Mouse (Mus musculus): ENCODE results near the gene Nyap2. TPM values are rescaled to one million over a fixed set of nuclear protein-coding genes. Genes with fewer than 3 reads are reported as not detected.

The Nyap2 gene
- total and polyA plus RNA-seq, 3 experiments: not detected

- Histone ChIP-seq H3K9ac (ENCODE audit: insufficient read depth, low read depth) (no peak overlapping the region), H3K4me1 (ENCODE audit: control insufficient read depth in 1 of 2, insufficient read depth in 2 of 2) (peaks cover 0 to 3% of the 10 kb centered on the region in 2 experiments; a peak in 1 of 4 replicates), H3K4me3 (replicated peaks in 1 of 3; ENCODE audit: low read depth in 2 of 3, low read length in 2 of 3, poor library complexity in 1 of 3) (no peak overlapping the region), H3K27ac (ENCODE audit: insufficient read depth, low read depth) (no peak overlapping the region), H3K79me2 (replicated peaks; ENCODE audit: control insufficient read depth, extremely low read depth, insufficient read depth, poor library complexity, severe bottlenecking) (no peaks in the 10 kb centered on the region), H3K27me3 (replicated peaks) (no peaks in the 10 kb centered on the region), H3K9me3 (replicated peaks; ENCODE audit: low read length) (no peaks in the 10 kb centered on the region), H3K4me2 (ENCODE audit: insufficient read depth, low read depth, poor library complexity, severe bottlenecking) (peak overlapping the region; percentile 2; the same call in 1 of the 2 replicates), H3K36me3 (replicated peaks in 1 of 2; ENCODE audit: control insufficient read depth in 1 of 2, insufficient read depth in 1 of 2, low read length in 1 of 2) (no peaks in the 10 kb centered on the region)
- TF ChIP-seq HCFC1 (IDR thresholded peaks at IDR 0.05; ENCODE audit: low read depth, low read length) (no peak), TCF12 (IDR thresholded peaks at IDR 0.05; ENCODE audit: low read depth, low read length) (no peak), ZNF384 (IDR thresholded peaks at IDR 0.05; ENCODE audit: low read depth, low read length) (no peak), MYC (IDR thresholded peaks at IDR 0.05; ENCODE audit: low read depth, low read length) (no peak), ELF1 (IDR thresholded peaks at IDR 0.05; ENCODE audit: low read depth, low read length) (no peak), USF1 (IDR thresholded peaks at IDR 0.05; ENCODE audit: low read depth, low read length) (no peak), EP300 (IDR thresholded peaks at IDR 0.05; ENCODE audit: low read length) (no peak), ZMIZ1 (IDR thresholded peaks at IDR 0.05; ENCODE audit: low read depth, low read length) (no peak), KAT2A (IDR thresholded peaks at IDR 0.05; ENCODE audit: insufficient replicate concordance, low read length) (no peak), ZC3H11A (IDR thresholded peaks at IDR 0.05; ENCODE audit: low read depth, low read length) (no peak), CTCF (conservative IDR thresholded peaks at IDR 0.05 in 1 of 2, IDR thresholded peaks at IDR 0.05 in 1 of 2; ENCODE audit: low read depth in 2 of 2, low read length in 2 of 2) (no peak), GABPA (IDR thresholded peaks at IDR 0.05; ENCODE audit: insufficient replicate concordance, low read depth, low read length) (no peak), JUND (conservative IDR thresholded peaks at IDR 0.05; ENCODE audit: low read depth, low read length) (no peak), TBP (conservative IDR thresholded peaks at IDR 0.05; ENCODE audit: low read depth, low read length) (no peak), E2F4 (IDR thresholded peaks at IDR 0.05; ENCODE audit: insufficient replicate concordance, low read depth, low read length) (no peak)
- DNase-seq (ENCODE audit: extremely low read depth): no peak
- dilution Hi-C loops (cut with MboI; ENCODE audit: extremely low pct_ligation_motif_present, extremely low pct_unique_long_range_greater_than_20kb, low sequenced_read_pairs) (no loop called here), in situ Hi-C loops (cut with MboI; ENCODE audit: low pct_ligation_motif_present, low pct_unique_long_range_greater_than_20kb, low sequenced_read_pairs) (loop anchor here (25.0 kb wide), 1 partner anchor 694 kb away; no protein-coding TSS in a partner anchor)
Measured at GRCm38 (mm10) chr1:81280978-81281377, 204.2 kb downstream of the Nyap2 start.

- dilution Hi-C loops (cut with MboI; ENCODE audit: extremely low pct_ligation_motif_present, extremely low pct_unique_long_range_greater_than_20kb, low sequenced_read_pairs) (no loop called here), in situ Hi-C loops (cut with MboI; ENCODE audit: low pct_ligation_motif_present, low pct_unique_long_range_greater_than_20kb, low sequenced_read_pairs) (loop anchor here (25.0 kb wide), 1 partner anchor 698 kb away; no protein-coding TSS in a partner anchor)
- H3K79me2 ChIP-seq (replicated peaks; ENCODE audit: control insufficient read depth, extremely low read depth, insufficient read depth, poor library complexity, severe bottlenecking): no peaks in the 10 kb centered on the region
- TF ChIP-seq NRF1 (IDR thresholded peaks at IDR 0.05; ENCODE audit: low read depth, low read length) (no peak), EP300 (IDR thresholded peaks at IDR 0.05; ENCODE audit: low read length) (no peak), ELF1 (IDR thresholded peaks at IDR 0.05; ENCODE audit: low read depth, low read length) (no peak), KAT2A (IDR thresholded peaks at IDR 0.05; ENCODE audit: insufficient replicate concordance, low read length) (no peak), TCF12 (IDR thresholded peaks at IDR 0.05; ENCODE audit: low read depth, low read length) (no peak), BHLHE40 (IDR thresholded peaks at IDR 0.05; ENCODE audit: low read depth, low read length) (no peak), MYC (IDR thresholded peaks at IDR 0.05; ENCODE audit: low read depth, low read length) (no peak), NELFE (IDR thresholded peaks at IDR 0.05; ENCODE audit: low read depth, low read length) (no peak), JUN (IDR thresholded peaks at IDR 0.05; ENCODE audit: insufficient read depth, low read depth, low read length) (no peak), PAX5 (IDR thresholded peaks at IDR 0.05; ENCODE audit: low read length) (no peak), RAD21 (IDR thresholded peaks at IDR 0.05; ENCODE audit: low read depth, low read length) (no peak), CHD2 (IDR thresholded peaks at IDR 0.05; ENCODE audit: low read length) (no peak), ZKSCAN1 (IDR thresholded peaks at IDR 0.05; ENCODE audit: borderline replicate concordance, low read depth, low read length) (no peak), UBTF (IDR thresholded peaks at IDR 0.05; ENCODE audit: low read depth, low read length) (no peak)
- no peaks in the 10 kb centered on the region for H3K36me3 ChIP-seq (replicated peaks in 1 of 2; ENCODE audit: control insufficient read depth in 1 of 2, insufficient read depth in 1 of 2, low read length in 1 of 2)
- H3K9ac ChIP-seq (ENCODE audit: insufficient read depth, low read depth): no peak overlapping the region
- no peak overlapping the region for H3K27ac ChIP-seq (ENCODE audit: insufficient read depth, low read depth)
- no peaks in the 10 kb centered on the region for H3K27me3 ChIP-seq (replicated peaks)
- no peak overlapping the region for H3K4me2 ChIP-seq (ENCODE audit: insufficient read depth, low read depth, poor library complexity, severe bottlenecking)
- no peaks in the 10 kb centered on the region for H3K9me3 ChIP-seq (replicated peaks; ENCODE audit: low read length)
- DNase-seq (ENCODE audit: extremely low read depth): no peak
- no peak overlapping the region for H3K4me3 ChIP-seq (replicated peaks in 1 of 3; ENCODE audit: low read depth in 2 of 3, low read length in 2 of 3, poor library complexity in 1 of 3)
- no peaks in the 10 kb centered on the region for H3K4me1 ChIP-seq (ENCODE audit: control insufficient read depth in 1 of 2, insufficient read depth in 2 of 2)
Measured at GRCm38 (mm10) chr1:81285633-81286032, 208.9 kb downstream of the Nyap2 start.
